Mouse (Mus musculus) heart, adult 2 months (tissue): ENCODE results near the gene Afap1l2. TPM values are rescaled to one million over a fixed set of nuclear protein-coding genes. Genes with fewer than 3 reads are reported as not detected.
A peak's percentile ranks its signal among the peaks of the same experiment; 100 is the strongest.

Experiments used
- DNase-seq, 2 experiments: peaks; one replicate each; pipeline ENCODE4 v3.0.0; 2021
- H3K27ac ChIP-seq: fragments of 200-600 bp; 2 replicates; pipeline ENCODE4 v1.8.1; 2022
- H3K27me3 ChIP-seq: fragments of 200-500 bp; 2 replicates; pipeline ENCODE4 v1.6.1; 2012; ENCODE audit warnings: mild to moderate bottlenecking, low read length, inconsistent platforms, mixed read lengths; ENCODE audit not compliant: control insufficient read depth, insufficient read depth
- H3K36me3 ChIP-seq: fragments of 200-500 bp; 2 replicates; pipeline ENCODE4 v1.6.1; 2012; ENCODE audit warnings: low read length, inconsistent platforms; ENCODE audit not compliant: control insufficient read depth, insufficient read depth
- H3K4me1 ChIP-seq: fragments of 200-500 bp; 2 replicates; pipeline ENCODE4 v1.6.1; 2011; ENCODE audit warnings: low read length; ENCODE audit not compliant: control insufficient read depth, insufficient read depth
- H3K4me3 ChIP-seq: fragments of 200-600 bp; 2 replicates; pipeline ENCODE4 v1.8.1; 2022
- H3K79me2 ChIP-seq: fragments of 200-500 bp; replicated peaks from 2 replicates; pipeline ENCODE4 v1.6.1; 2012; ENCODE audit warnings: mild to moderate bottlenecking, inconsistent platforms, low read length, moderate library complexity, mixed read lengths; ENCODE audit not compliant: control insufficient read depth, insufficient read depth
- H3K9ac ChIP-seq: fragments of 200-500 bp; 2 replicates; pipeline ENCODE4 v1.6.1; 2012; ENCODE audit warnings: low read depth, mild to moderate bottlenecking, control low read depth, inconsistent platforms, low read length, mixed read lengths
- CTCF ChIP-seq: fragments of 200-600 bp; IDR thresholded peaks from 2 replicates; pipeline ENCODE4 v1.8.1; 2022; ENCODE audit warnings: antibody characterized with exemption, mild to moderate bottlenecking, moderate library complexity
- EP300 ChIP-seq: fragments of 200-500 bp; IDR thresholded peaks from 2 replicates; pipeline ENCODE4 v1.6.1; 2011; ENCODE audit warnings: low read depth, low read length, control low read depth; ENCODE audit not compliant: insufficient read depth
- POLR2A ChIP-seq: fragments of 200-500 bp; IDR thresholded peaks from 2 replicates; pipeline ENCODE4 v1.6.1; 2011; ENCODE audit warnings: mild to moderate bottlenecking, low read depth, low read length, control low read depth; ENCODE audit not compliant: insufficient read depth
- WGBS: fragments of 180-500 bp; shearing (Covaris S2); methylation state at CpG from one replicate; pipeline ENCODE4 v1.1.7; 2018; 5-methylcytosine and 5-hydroxymethylcytosine counted together
- intact Hi-C: fragments of 180-260 bp; cut with DNase I; formaldehyde crosslinking; loops from one replicate; pipeline ENCODE4 v1.15.1; 2025
- polyA plus RNA-seq: library from polyadenylated mRNA; depleted of rRNA; stranded (reverse); fragments of >200 nt; gene quantifications from 2 replicates; pipeline ENCODE4 v1.2.3, GENCODE M21; 2012
- total RNA-seq, 2 experiments: library from RNA; stranded (reverse); gene quantifications; 2 replicates each; pipeline ENCODE4 v1.2.3; 2021

Gene Afap1l2
- total and polyA plus RNA-seq, 3 experiments: 1.8 to 3.6 (median 3.6) TPM

GRCm38 (mm10) chr19:57002741-57003459, 5.1 kb downstream of the Afap1l2 start:
- Histone ChIP-seq H3K27ac (peak overlapping the region; percentile 40), H3K9ac (no peak overlapping the region), H3K36me3 (no peaks in the 10 kb centered on the region), H3K27me3 (peaks cover 3% of the 10 kb centered on the region), H3K4me1 (peaks cover 3% of the 10 kb centered on the region; the same call in 1 of the 2 replicates), H3K4me3 (no peak overlapping the region), H3K79me2 (no peaks in the 10 kb centered on the region)
- WGBS: 64% methylated on average over 12 of the region's 12 CpGs
- TF ChIP-seq CTCF: no peak
- no peak for TF ChIP-seq POLR2A
- no peak for TF ChIP-seq EP300
- no peak for DNase-seq
- intact Hi-C loops: no loop called here

GRCm38 (mm10) chr19:57001926-57002325, 6.1 kb downstream of the Afap1l2 start:
- Histone ChIP-seq H3K36me3 (no peaks in the 10 kb centered on the region), H3K79me2 (no peaks in the 10 kb centered on the region), H3K4me3 (no peak overlapping the region), H3K27ac (no peak overlapping the region), H3K4me1 (peaks cover 6% of the 10 kb centered on the region; the same call in 1 of the 2 replicates), H3K9ac (no peak overlapping the region), H3K27me3 (no peaks in the 10 kb centered on the region)
- intact Hi-C loops: no loop called here
- no peak for DNase-seq
- WGBS: 98% methylated on average over 4 of the region's 4 CpGs
- no peak for TF ChIP-seq POLR2A
- TF ChIP-seq EP300: no peak
- TF ChIP-seq CTCF: no peak

GRCm38 (mm10) chr19:57000592-57000991, 7.4 kb downstream of the Afap1l2 start:
- H3K9ac ChIP-seq: no peak overlapping the region
- WGBS: 81% methylated on average over 5 of the region's 5 CpGs

GRCm38 (mm10) chr19:56999781-57000180, 8.2 kb downstream of the Afap1l2 start:
- intact Hi-C loops: no loop called here

More at GRCm38 (mm10) chr19:57000592-57000991, 7.4 kb downstream of the Afap1l2 start:
- no peak for DNase-seq
- intact Hi-C loops: no loop called here
- no peaks in the 10 kb centered on the region for H3K27me3 ChIP-seq
- H3K4me3 ChIP-seq: no peak overlapping the region
- TF ChIP-seq POLR2A (no peak), CTCF (no peak), EP300 (no peak)
- H3K4me1 ChIP-seq: peaks cover 7% of the 10 kb centered on the region
- H3K79me2 ChIP-seq: no peaks in the 10 kb centered on the region
- no peak overlapping the region for H3K27ac ChIP-seq
- H3K36me3 ChIP-seq: no peaks in the 10 kb centered on the region

GRCm38 (mm10) chr19:56998910-56999309, 9.1 kb downstream of the Afap1l2 start:
- WGBS: 66% methylated on average over 2 of the region's 2 CpGs
- intact Hi-C loops: no loop called here

More at GRCm38 (mm10) chr19:56999781-57000180, 8.2 kb downstream of the Afap1l2 start:
- Histone ChIP-seq H3K79me2 (no peaks in the 10 kb centered on the region), H3K4me1 (peaks cover 7% of the 10 kb centered on the region), H3K27me3 (no peaks in the 10 kb centered on the region), H3K27ac (no peak overlapping the region), H3K9ac (no peak overlapping the region), H3K36me3 (no peaks in the 10 kb centered on the region), H3K4me3 (no peak overlapping the region)
- no peak for TF ChIP-seq POLR2A
- no peak for TF ChIP-seq EP300
- no peak for TF ChIP-seq CTCF
- WGBS: 76% methylated on average over 2 of the region's 2 CpGs
- no peak for DNase-seq

GRCm38 (mm10) chr19:56998331-56998730, 9.7 kb downstream of the Afap1l2 start:
- intact Hi-C loops: no loop called here

More at GRCm38 (mm10) chr19:56998910-56999309, 9.1 kb downstream of the Afap1l2 start:
- Histone ChIP-seq H3K4me3 (no peak overlapping the region), H3K79me2 (no peaks in the 10 kb centered on the region), H3K36me3 (no peaks in the 10 kb centered on the region), H3K9ac (no peak overlapping the region), H3K4me1 (peaks cover 7% of the 10 kb centered on the region), H3K27me3 (no peaks in the 10 kb centered on the region), H3K27ac (no peak overlapping the region)
- TF ChIP-seq CTCF: no peak
- no peak for TF ChIP-seq EP300
- TF ChIP-seq POLR2A: no peak
- no peak for DNase-seq

More at GRCm38 (mm10) chr19:56998331-56998730, 9.7 kb downstream of the Afap1l2 start:
- no peaks in the 10 kb centered on the region for H3K27me3 ChIP-seq
- no peaks in the 10 kb centered on the region for H3K79me2 ChIP-seq
- no peaks in the 10 kb centered on the region for H3K36me3 ChIP-seq
- no peak overlapping the region for H3K9ac ChIP-seq
- H3K4me3 ChIP-seq: no peak overlapping the region
- TF ChIP-seq EP300 (no peak), POLR2A (no peak), CTCF (no peak)
- no peak overlapping the region for H3K27ac ChIP-seq
- no peak for DNase-seq
- H3K4me1 ChIP-seq: peaks cover 8% of the 10 kb centered on the region
- WGBS: 86% methylated on average over 4 of the region's 4 CpGs
